Mouse (Mus musculus): ENCODE results near the gene Slc2a12. TPM values are rescaled to one million over a fixed set of nuclear protein-coding genes. Genes with fewer than 3 reads are reported as not detected.

Slc2a12 gene
- total and polyA plus RNA-seq, 2 experiments from 2014 or later: 1.9 to 4.4 TPM

GRCm38 (mm10) chr10:22746334-22747322 lies 101.8 kb downstream of the Slc2a12 start:
- 43% methylated on average over 13 of the region's 13 CpGs for WGBS
- Histone ChIP-seq H3K27ac (ENCODE audit: low read depth) (peak overlapping the region; percentile 68), H3K4me1 (ENCODE audit: control insufficient read depth, insufficient read depth) (0 out of 2 replicates have a peak, but pooled peaks cover 7% of the 10 kb centered on the region), H3K27me3 (ENCODE audit: control insufficient read depth, insufficient read depth, low read length) (no peaks in the 10 kb centered on the region), H3K9ac (replicated peaks; ENCODE audit: low read depth, low read length) (no peak overlapping the region), H3K9me3 (replicated peaks; ENCODE audit: control insufficient read depth, low read length) (no peaks in the 10 kb centered on the region), H3K4me2 (ENCODE audit: low read depth, low read length) (no peak overlapping the region), H3K4me3 (ENCODE audit: low read depth, low read length) (no peak overlapping the region), H3K36me3 (replicated peaks; ENCODE audit: control insufficient read depth, insufficient read depth, low read length) (no peaks in the 10 kb centered on the region)
- TF ChIP-seq CTCF (IDR thresholded peaks at IDR 0.05; ENCODE audit: low read depth): no peak
- no peak for TF ChIP-seq EP300 (IDR thresholded peaks at IDR 0.05; ENCODE audit: low read depth)
- DNase-seq (ENCODE audit: low spot score): no peak
- ATAC-seq (ENCODE audit: insufficient read depth, low read depth): peak; percentile 66

GRCm38 (mm10) chr10:22751175-22751682 lies 106.4 kb downstream of the Slc2a12 start:
- Histone ChIP-seq H3K36me3 (replicated peaks; ENCODE audit: control insufficient read depth, insufficient read depth, low read length) (no peaks in the 10 kb centered on the region), H3K27me3 (ENCODE audit: control insufficient read depth, insufficient read depth, low read length) (no peaks in the 10 kb centered on the region), H3K4me3 (ENCODE audit: low read depth, low read length) (no peak overlapping the region), H3K4me1 (ENCODE audit: control insufficient read depth, insufficient read depth) (0 out of 2 replicates have a peak, but pooled peaks cover 2% of the 10 kb centered on the region), H3K9me3 (replicated peaks; ENCODE audit: control insufficient read depth, low read length) (0 out of 2 replicates have a peak, but pooled peaks cover 4% of the 10 kb centered on the region), H3K9ac (replicated peaks; ENCODE audit: low read depth, low read length) (0 out of 2 replicates have a peak overlapping the region, but pooled peaks have one; percentile 20), H3K27ac (ENCODE audit: low read depth) (peak overlapping the region; percentile 51; the same call in 1 of the 2 replicates), H3K4me2 (ENCODE audit: low read depth, low read length) (peak overlapping the region; percentile 22; the same call in 1 of the 2 replicates)
- no peak for TF ChIP-seq EP300 (IDR thresholded peaks at IDR 0.05; ENCODE audit: low read depth)
- TF ChIP-seq CTCF (IDR thresholded peaks at IDR 0.05; ENCODE audit: low read depth): no peak
- 31% methylated on average over 5 of the region's 5 CpGs for WGBS
- DNase-seq (ENCODE audit: low spot score) (no peak), ATAC-seq (ENCODE audit: insufficient read depth, low read depth) (no peak)

Small RNA genes within 50 kb of the gene (microRNA-seq; reads per million reads assigned to microRNA genes)
- not detected for gene Mir7663

Other genes with a start within 250 kb of the Slc2a12 start
- gene Tbpl1, start 86.9 kb downstream of the Slc2a12 start, total RNA-seq (2014; rRNA removed; ENCODE audit: low replicate concordance): 8.2 and 22.4 TPM in 2 replicates
- 31.2 and 37.0 TPM in 2 replicates for gene Tbpl1, start 86.9 kb downstream of the Slc2a12 start, polyA plus RNA-seq (2015; fragmentation: Nextera tagmentation; extraction: Ambion mirVana)
- gene Tcf21, start 175.2 kb downstream of the Slc2a12 start, total RNA-seq (2014; rRNA removed; ENCODE audit: low replicate concordance): 17.9 and 21.9 TPM in 2 replicates
- gene Tcf21, start 175.2 kb downstream of the Slc2a12 start, polyA plus RNA-seq (2015; fragmentation: Nextera tagmentation; extraction: Ambion mirVana): 56.0 and 56.9 TPM in 2 replicates

All from heart, postnatal 0 days (tissue).